Mouse (Mus musculus) hematopoietic stem cell, adult 5-6 weeks (primary cell): ENCODE data around the gene Zdhhc19. TPM values are rescaled to one million over a fixed set of nuclear protein-coding genes. Genes with fewer than 3 reads are reported as not detected.

Experiments used
- ATAC-seq, 2 experiments: fragments of 125-278 bp in 1 of 2; replicated peaks in 1 of 2; 2 replicates each; pipeline ENCODE4 v1.8.0; 2016 to 2017; ENCODE audit warnings: inconsistent platforms in 2 of 2, mild to moderate bottlenecking in 2 of 2, moderate number of reproducible peaks in 2 of 2, low read depth in 1 of 2, moderate TSS enrichment in 1 of 2; ENCODE audit not compliant: low FRiP score in 2 of 2, poor library complexity in 2 of 2, severe bottlenecking in 2 of 2, insufficient read depth in 1 of 2, low TSS enrichment in 1 of 2
- total RNA-seq: library from RNA; stranded (forward); fragments of 172-1452, 232-1000 nt; gene quantifications from 2 replicates; pipeline ENCODE4 v1.2.3, GENCODE M21; 2017

The Zdhhc19 gene
- total RNA-seq, 1 experiment from 2014 or later, result not detected

GRCm38 (mm10) chr16:32532878-32533826 lies 37.1 kb downstream of the Zdhhc19 start:
- ATAC-seq, result peak in 1 of 2 experiments; percentile 21; a peak in 2 of 4 replicates

GRCm38 (mm10) chr16:32535157-32535751 lies 39.2 kb downstream of the Zdhhc19 start:
- no peak for ATAC-seq

- ATAC-seq, result no peak
Observed at GRCm38 (mm10) chr16:32537867-32538660, 42.0 kb downstream of the Zdhhc19 start.

- ATAC-seq, result no peak
Observed at GRCm38 (mm10) chr16:32538761-32539255, 42.7 kb downstream of the Zdhhc19 start.

GRCm38 (mm10) chr16:32541338-32542179 lies 45.5 kb downstream of the Zdhhc19 start:
- no peak for ATAC-seq

GRCm38 (mm10) chr16:32543422-32543821 lies 47.4 kb downstream of the Zdhhc19 start:
- no peak for ATAC-seq

GRCm38 (mm10) chr16:32547156-32548068 lies 51.3 kb downstream of the Zdhhc19 start:
- ATAC-seq, result peak; percentile 87 to 91

GRCm38 (mm10) chr16:32550084-32550483 lies 54.0 kb downstream of the Zdhhc19 start:
- peak; percentile 51 to 54 for ATAC-seq

- ATAC-seq, result no peak
Observed at GRCm38 (mm10) chr16:32550487-32550886, 54.4 kb downstream of the Zdhhc19 start.

- no peak for ATAC-seq
Observed at GRCm38 (mm10) chr16:32551346-32551747, 55.3 kb downstream of the Zdhhc19 start.

- ATAC-seq, result no peak
Observed at GRCm38 (mm10) chr16:32555588-32555987, 59.5 kb downstream of the Zdhhc19 start.

- no peak for ATAC-seq
Observed at GRCm38 (mm10) chr16:32559493-32559892, 63.4 kb downstream of the Zdhhc19 start.

GRCm38 (mm10) chr16:32563056-32563793 lies 67.2 kb downstream of the Zdhhc19 start:
- ATAC-seq, result no peak

GRCm38 (mm10) chr16:32567282-32567681 lies 71.2 kb downstream of the Zdhhc19 start:
- 0 out of 4 replicates have a peak, but pooled peaks of 1 of the 2 experiments have one; percentile 22 for ATAC-seq

- no peak for ATAC-seq
Observed at GRCm38 (mm10) chr16:32568401-32568800, 72.3 kb downstream of the Zdhhc19 start.
